Comparison of ENCODE assay signal across 8 mouse cellular contexts in the genomic region with DNA sequence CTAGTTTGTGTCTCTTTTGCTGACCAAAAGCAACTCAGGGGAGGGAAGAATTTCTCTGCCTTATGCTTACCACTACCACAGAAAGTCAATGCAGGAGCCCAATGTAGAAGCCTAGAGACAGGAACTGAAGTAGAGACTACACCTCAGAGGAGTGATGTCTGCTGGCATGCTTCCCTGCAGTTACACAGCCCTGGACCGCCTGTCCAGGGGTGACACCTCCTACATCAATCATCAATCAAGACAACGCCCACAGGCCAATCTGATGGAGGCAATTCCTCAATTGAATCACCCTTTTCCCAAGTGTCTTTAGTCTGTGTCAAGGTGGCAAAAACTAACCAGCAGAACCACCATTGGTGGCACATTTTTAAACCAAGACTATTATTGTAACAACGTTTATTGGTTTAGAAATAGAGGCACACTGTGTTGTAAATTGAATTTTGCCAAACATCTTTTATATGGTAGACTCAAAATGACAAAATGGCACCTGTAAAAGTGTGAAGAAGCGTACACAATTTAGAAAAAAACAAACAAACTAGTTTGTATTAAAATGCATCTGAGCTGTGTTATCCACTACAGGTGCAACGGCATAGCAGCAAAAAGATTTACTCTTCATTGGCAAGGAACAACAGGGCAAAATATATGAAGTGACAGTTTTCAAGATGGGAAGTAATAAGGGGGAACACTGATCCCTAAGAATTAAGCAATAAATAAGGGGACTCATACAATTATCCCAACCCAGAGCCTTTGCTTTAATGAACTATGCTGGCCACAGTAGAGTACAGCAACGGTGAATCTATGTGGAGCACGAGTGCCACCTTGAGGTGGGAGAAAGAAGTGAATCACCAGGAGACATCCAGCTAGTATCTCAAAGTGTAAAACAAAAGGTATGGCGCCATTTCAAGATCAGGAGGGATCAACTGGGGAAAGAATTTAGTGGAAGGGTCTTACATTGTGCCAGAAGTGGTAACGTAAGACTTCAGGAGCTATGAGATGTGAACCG. TPM values are rescaled to one million over a fixed set of nuclear protein-coding genes. Genes with fewer than 3 reads are reported as not detected.
DNase-seq lines count a peak whose midpoint lies in the region; ATAC-seq lines count a peak whose summit lies in the region.

No protein-coding gene starts in this region.

- 48% methylated on average over 10 of the region's 10 CpGs for WGBS in kidney, embryonic 14.5 days
- WGBS in limb, embryonic 13.5 days = 46% methylated on average over 10 of the region's 10 CpGs

- no peak overlapping the region for H3K27ac ChIP-seq in kidney, embryonic 14.5 days (ENCODE audit: low read depth, low read length)
- no peak overlapping the region for H3K27ac ChIP-seq in limb, embryonic 13.5 days

- ATAC-seq in common myeloid progenitor, adult 5-6 weeks (replicated peaks; ENCODE audit: low read depth, poor library complexity, severe bottlenecking) = peak; percentile 95
- peak; percentile 71 for ATAC-seq in kidney, embryonic 14.5 days (ENCODE audit: low FRiP score, low TSS enrichment)
- peak; percentile 76 for ATAC-seq in limb, embryonic 13.5 days (ENCODE audit: low FRiP score, low read depth)

- H3K4me3 ChIP-seq in kidney, embryonic 14.5 days (ENCODE audit: low read length) = no peak overlapping the region
- H3K4me3 ChIP-seq in limb, embryonic 13.5 days = no peak overlapping the region

- no peak overlapping the region for H3K9ac ChIP-seq in kidney, embryonic 14.5 days (ENCODE audit: low read depth, low read length)
- H3K9ac ChIP-seq in limb, embryonic 13.5 days = no peak overlapping the region

- no peaks in the 10 kb centered on the region for H3K36me3 ChIP-seq in kidney, embryonic 14.5 days (ENCODE audit: control insufficient read depth, insufficient read depth, low read length)
- no peaks in the 10 kb centered on the region for H3K36me3 ChIP-seq in limb, embryonic 13.5 days

- peak; percentile 36 to 45 for DNase-seq in urinary bladder, adult 18-20 months (ENCODE audit: low spot score in 2 of 2)
- DNase-seq in urinary bladder, postnatal 10 days (ENCODE audit: low spot score) = no peak
- peak; percentile 57 for DNase-seq in gastrocnemius, postnatal 14 days
- peak; percentile 35 to 60 for DNase-seq in natural killer cell, adult 2 months (ENCODE audit: low spot score in 2 of 2)
- peak; percentile 8 for DNase-seq in telencephalon, adult 2 months (ENCODE audit: low read depth, low spot score)

- no peak overlapping the region for H3K4me2 ChIP-seq in kidney, embryonic 14.5 days (replicated peaks; ENCODE audit: low read depth, low read length)
- no peak overlapping the region for H3K4me2 ChIP-seq in limb, embryonic 13.5 days (replicated peaks)

- H3K9me3 ChIP-seq in kidney, embryonic 14.5 days (ENCODE audit: control insufficient read depth, low read length) = peaks cover 8% of the 10 kb centered on the region; the same call in 1 of the 2 replicates
- peaks cover 8% of the 10 kb centered on the region; the same call in 1 of the 2 replicates for H3K9me3 ChIP-seq in limb, embryonic 13.5 days

- H3K27me3 ChIP-seq in kidney, embryonic 14.5 days (ENCODE audit: control insufficient read depth, insufficient read depth, low read length) = no peaks in the 10 kb centered on the region
- H3K27me3 ChIP-seq in limb, embryonic 13.5 days = no peaks in the 10 kb centered on the region

- intact Hi-C loops in gastrocnemius, postnatal 14 days (cut with DNase I; ENCODE audit: low total_unique reads) = loop anchor here (10.0 kb wide), 1 partner anchor 389 kb away; no protein-coding TSS in a partner anchor

- H3K4me1 ChIP-seq in kidney, embryonic 14.5 days (ENCODE audit: control insufficient read depth, insufficient read depth, low read length) = no peaks in the 10 kb centered on the region
- no peaks in the 10 kb centered on the region for H3K4me1 ChIP-seq in limb, embryonic 13.5 days

RNA-seq across cellular contexts. Expression of a gene that starts 29.8 kb away (rescaled TPM):
- total RNA-seq in common myeloid progenitor, adult 5-6 weeks (2017) = 166 and 172 TPM in 2 replicates
- 10 to 100 TPM; 19.3 to 20.5 TPM for total RNA-seq in gastrocnemius, postnatal 14 days (2021)
- 72.5 and 81.3 TPM in 2 replicates for polyA plus RNA-seq in kidney, embryonic 14.5 days (2014; fragmentation: Nextera tagmentation; extraction: Ambion mirVana)
- 74.0 and 85.4 TPM in 2 replicates for polyA plus RNA-seq in limb, embryonic 13.5 days (2015; fragmentation: Nextera tagmentation; extraction: Ambion mirVana)
